Comparison of ENCODE assay signal across 7 mouse cellular contexts in the genomic region with DNA sequence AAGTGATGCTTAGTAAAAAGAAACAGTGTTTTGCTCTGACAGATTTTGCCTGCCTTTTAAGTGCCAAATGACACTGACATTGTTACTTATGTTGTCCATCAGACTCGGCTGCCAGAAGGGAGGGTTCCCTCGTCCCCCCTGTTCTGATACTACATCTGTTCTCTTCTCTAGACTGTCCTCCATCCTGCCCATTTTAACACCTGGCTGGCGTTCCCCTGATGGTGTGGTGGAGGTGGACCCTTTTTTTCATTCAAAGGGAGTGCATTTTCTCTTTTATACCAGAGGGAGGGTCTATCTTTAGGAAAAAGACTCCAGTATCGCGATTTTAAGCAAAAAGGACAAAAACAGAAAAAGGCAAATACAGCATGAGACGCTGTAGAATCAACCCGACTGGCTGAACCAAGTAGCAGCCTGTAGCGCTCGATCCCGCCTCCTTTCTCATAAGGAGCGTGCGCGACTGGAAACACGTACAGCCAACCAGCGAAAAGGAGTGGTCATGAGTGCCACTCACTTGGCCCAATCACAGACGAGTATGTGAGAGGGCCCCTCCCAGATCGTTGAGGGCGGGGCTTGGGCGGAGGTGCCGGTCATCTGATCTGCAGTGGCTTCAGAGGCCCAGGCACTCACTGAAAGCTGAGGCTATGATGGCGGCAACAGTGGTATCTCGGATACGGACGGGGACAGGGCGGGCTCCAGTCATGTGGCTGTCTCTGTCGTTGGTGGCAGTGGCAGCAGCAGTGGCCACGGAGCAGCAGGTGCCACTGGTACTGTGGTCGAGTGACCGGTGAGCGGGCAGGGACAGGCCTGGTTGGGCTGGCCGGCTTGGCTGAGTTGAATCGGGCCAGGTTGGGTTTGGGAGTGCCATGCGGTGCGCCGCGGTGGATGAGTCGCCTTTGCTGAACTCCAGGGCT. TPM values are rescaled to one million over a fixed set of nuclear protein-coding genes. Genes with fewer than 3 reads are reported as not detected.
DNase-seq lines count a peak whose midpoint lies in the region; ATAC-seq and TF ChIP-seq lines count a peak whose summit lies in the region.

Gene Atp6ap1 (plus strand): TSS at position 560 of the 911 bp plus-strand sequence.

- no peak for TF ChIP-seq CTCF in intestine, postnatal 0 days (IDR thresholded peaks at IDR 0.05; ENCODE audit: low read depth)
- TF ChIP-seq CTCF in small intestine, adult 2 months (IDR thresholded peaks at IDR 0.05; ENCODE audit: extremely low read depth, insufficient read length, insufficient replicate concordance, low read depth, low read length), result no peak

- intact Hi-C loops in left cerebral cortex, postnatal 4 days (cut with DNase I), result no loop called here

- no peaks in the 10 kb centered on the region for H3K9me3 ChIP-seq in intestine, postnatal 0 days (ENCODE audit: control insufficient read depth)
- H3K9me3 ChIP-seq in midbrain, embryonic 12.5 days, result no peaks in the 10 kb centered on the region

- peak; percentile 98 for ATAC-seq in intestine, postnatal 0 days
- peak; percentile 99 for ATAC-seq in midbrain, embryonic 12.5 days (ENCODE audit: low FRiP score, low read depth)

- H3K9ac ChIP-seq in intestine, postnatal 0 days (ENCODE audit: low read depth, low read length), result peak within 1 kb of the TSS; percentile 68
- H3K9ac ChIP-seq in midbrain, embryonic 12.5 days (replicated peaks), result peak within 1 kb of the TSS; percentile 62

- H3K4me1 ChIP-seq in intestine, postnatal 0 days (replicated peaks; ENCODE audit: control insufficient read depth, insufficient read depth, low read length), result no peaks in the 10 kb centered on the region
- H3K4me1 ChIP-seq in midbrain, embryonic 12.5 days, result 0 out of 2 replicates have a peak, but pooled peaks cover 2% of the 10 kb centered on the region
- H3K4me1 ChIP-seq in small intestine, adult 2 months (ENCODE audit: control insufficient read depth, insufficient read depth, insufficient read length, low read length), result no peaks in the 10 kb centered on the region; the same call in 1 of the 2 replicates

- WGBS in intestine, postnatal 0 days, result 13% methylated on average over 37 of the region's 37 CpGs
- WGBS in midbrain, embryonic 12.5 days, result 29% methylated on average over 37 of the region's 37 CpGs
- WGBS in small intestine, adult 2 months, result 11% methylated on average over 37 of the region's 37 CpGs

- peak; percentile 78; the same call in 1 of the 2 replicates for TF ChIP-seq POLR2A in small intestine, adult 2 months (IDR thresholded peaks at IDR 0.05; ENCODE audit: low read depth, low read length)

- H3K4me2 ChIP-seq in intestine, postnatal 0 days (replicated peaks; ENCODE audit: low read depth), result peak within 1 kb of the TSS; percentile 64
- peak within 1 kb of the TSS; percentile 63 for H3K4me2 ChIP-seq in midbrain, embryonic 12.5 days (replicated peaks)

- H3K27ac ChIP-seq in intestine, postnatal 0 days (ENCODE audit: low read depth, low read length), result peak within 1 kb of the TSS; percentile 50; the same call in 1 of the 2 replicates
- H3K27ac ChIP-seq in midbrain, embryonic 12.5 days (replicated peaks), result peak within 1 kb of the TSS; percentile 46
- H3K27ac ChIP-seq in small intestine, adult 2 months (ENCODE audit: insufficient read depth, low read depth, low read length), result peak within 1 kb of the TSS; percentile 70

- peak within 1 kb of the TSS; percentile 63 for H3K4me3 ChIP-seq in intestine, postnatal 0 days (ENCODE audit: low read depth, low read length)
- H3K4me3 ChIP-seq in midbrain, embryonic 12.5 days, result peak within 1 kb of the TSS; percentile 66
- peak within 1 kb of the TSS; percentile 99 for H3K4me3 ChIP-seq in small intestine, adult 2 months (ENCODE audit: low read depth, low read length)

- DNase-seq in adrenal gland, adult 8-10 months, result peak; percentile 93
- DNase-seq in embryo, embryonic 9.5 days (ENCODE audit: extremely low spot score), result peak; percentile 91
- peak; percentile 73 to 91 for DNase-seq in gastrocnemius, postnatal 4 days (ENCODE audit: low spot score in 2 of 2)
- DNase-seq in left cerebral cortex, postnatal 4 days, result peak; percentile 94

- H3K36me3 ChIP-seq in intestine, postnatal 0 days (ENCODE audit: control insufficient read depth, insufficient read depth), result 0 out of 2 replicates have a peak, but pooled peaks cover 7% of the 10 kb centered on the region
- peaks cover 17% of the 10 kb centered on the region for H3K36me3 ChIP-seq in midbrain, embryonic 12.5 days
- peaks cover 10% of the 10 kb centered on the region for H3K36me3 ChIP-seq in small intestine, adult 2 months (ENCODE audit: control insufficient read depth, insufficient read depth, low read length)

- H3K27me3 ChIP-seq in intestine, postnatal 0 days (replicated peaks; ENCODE audit: control insufficient read depth, insufficient read depth, low read length), result no peaks in the 10 kb centered on the region
- no peaks in the 10 kb centered on the region for H3K27me3 ChIP-seq in midbrain, embryonic 12.5 days
- H3K27me3 ChIP-seq in small intestine, adult 2 months (ENCODE audit: control insufficient read depth, insufficient read depth, low read length), result no peaks in the 10 kb centered on the region

RNA-seq across cellular contexts. Expression of gene Atp6ap1, which starts in this region (rescaled TPM):
- 100 to 1,000 TPM; 246 to 263 (median 258) TPM for total RNA-seq in adrenal gland, adult 8-10 months (2022)
- 10 to 100 TPM; 81.3 to 82.2 TPM for total RNA-seq in gastrocnemius, postnatal 4 days (2021)
- 111 and 115 TPM in 2 replicates for polyA plus RNA-seq in intestine, postnatal 0 days (2015; fragmentation: Nextera tagmentation; extraction: Ambion mirVana)
- 100 to 1,000 TPM; 228 to 244 TPM for total RNA-seq in left cerebral cortex, postnatal 4 days (2021)
- 118 and 119 TPM in 2 replicates for polyA plus RNA-seq in midbrain, embryonic 12.5 days (2016; fragmentation: Nextera tagmentation; extraction: Ambion mirVana)
- polyA plus RNA-seq in small intestine, adult 2 months (2012; rRNA removed), result 119 and 169 TPM in 2 replicates

Comparison
In these comparisons a context has a peak if more than half of its experiments do, and no peak if none do; other contexts are left out.
1. Peak in every context shown above with its lines: DNase-seq, ATAC-seq, H3K4me3 ChIP-seq and H3K27ac ChIP-seq.